Mouse (Mus musculus) cortical plate, adult 2 months (tissue): ENCODE measurements at regions not wholly inside any gene's neighbourhood (a gene's known extent, or its start where the extent isn't known, plus 50 kb on each side); places are given as distances from the start of the nearest gene placed in this dataset.

Source experiments
- CTCF ChIP-seq: fragments of 200-500 bp; IDR thresholded peaks from 2 replicates; pipeline ENCODE4 v1.5.1; 2011; ENCODE audit warnings: mild to moderate bottlenecking, control low read depth, low read length; ENCODE audit not compliant: insufficient read depth; ENCODE audit errors: extremely low read depth
- POLR2A ChIP-seq: fragments of 200-500 bp; IDR thresholded peaks from 2 replicates; pipeline ENCODE4 v1.6.1; 2011; ENCODE audit warnings: mild to moderate bottlenecking, low read length, control low read depth; ENCODE audit not compliant: insufficient read depth; ENCODE audit errors: extremely low read depth

DNA sequence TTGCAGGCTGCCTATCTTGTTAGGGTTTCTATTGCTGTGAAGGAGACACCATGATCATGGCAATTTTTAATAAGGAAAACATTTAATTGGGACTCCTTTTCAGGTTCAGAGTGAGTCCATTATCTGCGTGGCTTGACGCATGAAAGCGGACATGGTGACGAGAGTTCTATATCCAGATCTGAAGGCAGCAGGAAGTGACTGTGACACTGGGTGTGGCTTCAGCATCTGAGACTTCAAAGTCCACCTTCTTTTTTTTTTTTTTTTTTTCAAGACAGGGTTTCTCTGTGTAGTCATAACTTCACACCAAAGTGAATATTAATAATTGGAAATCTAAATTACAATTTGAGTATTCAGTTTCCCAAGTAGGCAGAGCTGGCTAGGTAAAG is 118.1 kb downstream of the Sptssa start:
- TF ChIP-seq CTCF, result no peak
- no peak for TF ChIP-seq POLR2A
